Mouse (Mus musculus) stomach, postnatal 0 days (tissue): ENCODE results near the gene Nt5c2.

Experiments used
- CTCF ChIP-seq: IDR thresholded peaks from 2 replicates; pipeline ENCODE4 v1.5.1; 2016; ENCODE audit warnings: antibody characterized with exemption, low read depth, mild to moderate bottlenecking, moderate library complexity
- EP300 ChIP-seq: optimal IDR thresholded peaks from 2 replicates; pipeline ENCODE3; 2016; ENCODE audit warnings: antibody characterized with exemption

DNA sequence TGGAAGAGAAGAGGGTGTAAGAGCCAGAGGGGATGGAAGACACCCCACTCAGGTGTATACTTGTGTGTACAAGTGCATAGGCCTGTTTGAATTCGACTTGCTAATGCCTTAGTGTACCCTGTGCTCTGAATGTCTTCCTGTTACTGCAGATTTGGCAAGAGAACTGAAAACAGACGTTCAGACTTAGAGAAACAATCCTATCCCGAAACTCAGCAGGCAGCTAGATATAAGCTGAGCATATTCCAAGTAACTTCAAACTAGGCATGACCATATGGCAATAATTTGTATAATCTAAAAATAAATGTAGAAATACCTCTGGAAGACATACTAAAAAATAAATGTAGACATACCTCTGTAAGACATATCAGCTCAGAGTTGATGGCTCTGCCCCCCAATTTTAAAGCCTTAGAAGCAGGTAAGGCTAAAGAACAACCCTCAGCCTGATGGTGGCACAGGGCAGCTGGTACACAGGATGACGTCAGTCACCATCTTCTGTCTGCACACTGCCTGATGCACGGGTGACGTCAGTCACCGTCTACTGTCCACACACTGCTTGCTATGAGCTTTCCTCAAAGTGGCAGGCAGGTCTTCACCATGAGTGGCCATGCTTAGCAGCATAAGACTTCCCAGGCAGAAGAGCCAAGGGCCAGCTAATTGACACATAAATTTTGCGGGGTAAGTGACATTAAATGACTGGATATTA, 16.6 kb downstream of the Nt5c2 start:
- TF ChIP-seq CTCF (no peak), EP300 (no peak)
